Mouse (Mus musculus): ENCODE data around the gene Kcnf1. TPM values are rescaled to one million over a fixed set of nuclear protein-coding genes. Genes with fewer than 3 reads are reported as not detected.

The Kcnf1 gene
- total and polyA plus RNA-seq, 3 experiments, result not detected

DNA sequence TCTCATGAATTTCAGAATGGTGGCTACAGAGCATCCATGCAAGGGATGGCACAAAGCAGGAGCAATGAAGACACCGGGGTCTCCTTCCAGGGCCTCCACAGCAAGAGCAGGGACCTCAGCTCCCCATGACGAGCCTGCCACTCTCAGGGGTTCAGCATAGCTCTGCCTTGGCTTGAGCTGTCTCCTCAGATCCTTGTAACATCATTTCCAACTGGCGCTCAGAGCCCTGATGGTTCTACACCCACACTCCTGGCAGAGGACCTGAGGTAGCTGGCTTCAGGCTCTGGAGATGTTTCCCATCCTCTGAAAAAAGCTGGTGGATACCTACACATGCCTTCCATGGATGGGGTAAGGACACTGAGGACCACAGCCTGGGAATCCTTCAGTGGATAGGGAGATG is 36.3 kb downstream of the Kcnf1 start:
- no peak overlapping the region for H3K27ac ChIP-seq (ENCODE audit: insufficient read depth, low read depth)
- no peak overlapping the region for H3K9ac ChIP-seq (ENCODE audit: insufficient read depth, low read depth)
- H3K79me2 ChIP-seq (replicated peaks; ENCODE audit: control insufficient read depth, extremely low read depth, insufficient read depth, poor library complexity, severe bottlenecking), result no peaks in the 10 kb centered on the region
- H3K27me3 ChIP-seq (replicated peaks), result no peaks in the 10 kb centered on the region
- in situ Hi-C loops (cut with MboI; ENCODE audit: low pct_ligation_motif_present, low pct_unique_long_range_greater_than_20kb, low sequenced_read_pairs) (no loop called here), dilution Hi-C loops (cut with MboI; ENCODE audit: extremely low pct_ligation_motif_present, extremely low pct_unique_long_range_greater_than_20kb, low sequenced_read_pairs) (no loop called here)
- no peak overlapping the region for H3K4me2 ChIP-seq (ENCODE audit: insufficient read depth, low read depth, poor library complexity, severe bottlenecking)
- DNase-seq (ENCODE audit: extremely low read depth), result no peak
- peaks cover 2% of the 10 kb centered on the region for H3K9me3 ChIP-seq (replicated peaks; ENCODE audit: low read length)
- no peaks in the 10 kb centered on the region; a peak in 1 of 4 replicates for H3K4me1 ChIP-seq (ENCODE audit: control insufficient read depth in 1 of 2, insufficient read depth in 2 of 2)
- no peaks in the 10 kb centered on the region for H3K36me3 ChIP-seq (replicated peaks in 1 of 2; ENCODE audit: control insufficient read depth in 1 of 2, insufficient read depth in 1 of 2, low read length in 1 of 2)
- no peak overlapping the region for H3K4me3 ChIP-seq (replicated peaks in 1 of 3; ENCODE audit: low read depth in 2 of 3, low read length in 2 of 3, poor library complexity in 1 of 3)
- TF ChIP-seq ZNF384 (IDR thresholded peaks at IDR 0.05; ENCODE audit: low read depth, low read length) (no peak), CTCF (conservative IDR thresholded peaks at IDR 0.05 in 1 of 2, IDR thresholded peaks at IDR 0.05 in 1 of 2; ENCODE audit: low read depth in 2 of 2, low read length in 2 of 2) (no peak), CHD2 (IDR thresholded peaks at IDR 0.05; ENCODE audit: low read length) (no peak), UBTF (IDR thresholded peaks at IDR 0.05; ENCODE audit: low read depth, low read length) (no peak), MEF2A (IDR thresholded peaks at IDR 0.05; ENCODE audit: borderline replicate concordance, low read depth, low read length) (no peak), TCF12 (IDR thresholded peaks at IDR 0.05; ENCODE audit: low read depth, low read length) (no peak), ELF1 (IDR thresholded peaks at IDR 0.05; ENCODE audit: low read depth, low read length) (no peak)

DNA sequence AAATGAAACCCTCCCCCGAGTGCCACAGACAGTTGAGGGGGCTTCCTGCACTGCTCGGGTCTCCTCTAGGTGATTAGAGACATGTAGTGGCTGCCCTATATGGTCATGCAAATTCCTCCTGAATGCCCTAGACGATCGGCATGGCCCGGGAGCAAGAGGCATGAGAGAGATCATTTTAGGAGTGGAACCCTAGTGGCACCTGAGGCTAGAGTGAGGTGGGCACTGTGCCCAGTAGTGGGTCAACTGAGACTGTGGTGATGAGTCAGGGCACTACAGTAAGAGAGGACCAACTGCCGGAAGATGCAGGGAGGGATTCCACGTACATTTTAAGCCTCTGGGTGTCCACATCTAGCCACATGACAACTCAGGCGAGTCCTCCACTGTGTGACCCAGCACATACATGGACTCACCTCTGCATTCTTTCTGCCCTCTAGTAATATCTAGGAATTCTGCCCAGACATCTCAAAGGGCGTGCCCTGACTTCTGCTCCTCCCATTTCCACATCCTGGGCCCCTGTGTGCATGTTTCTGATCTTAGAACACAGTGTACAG is 42.1 kb downstream of the Kcnf1 start:
- DNase-seq (ENCODE audit: extremely low read depth), result no peak
- in situ Hi-C loops (cut with MboI; ENCODE audit: low pct_ligation_motif_present, low pct_unique_long_range_greater_than_20kb, low sequenced_read_pairs) (no loop called here), dilution Hi-C loops (cut with MboI; ENCODE audit: extremely low pct_ligation_motif_present, extremely low pct_unique_long_range_greater_than_20kb, low sequenced_read_pairs) (no loop called here)
- no peak overlapping the region for H3K27ac ChIP-seq (ENCODE audit: insufficient read depth, low read depth)
- H3K79me2 ChIP-seq (replicated peaks; ENCODE audit: control insufficient read depth, extremely low read depth, insufficient read depth, poor library complexity, severe bottlenecking), result no peaks in the 10 kb centered on the region
- H3K4me2 ChIP-seq (ENCODE audit: insufficient read depth, low read depth, poor library complexity, severe bottlenecking), result no peak overlapping the region
- no peak overlapping the region for H3K9ac ChIP-seq (ENCODE audit: insufficient read depth, low read depth)
- no peak overlapping the region for H3K4me3 ChIP-seq (replicated peaks in 1 of 3; ENCODE audit: low read depth in 2 of 3, low read length in 2 of 3, poor library complexity in 1 of 3)
- no peaks in the 10 kb centered on the region for H3K36me3 ChIP-seq (replicated peaks in 1 of 2; ENCODE audit: control insufficient read depth in 1 of 2, insufficient read depth in 1 of 2, low read length in 1 of 2)
- H3K9me3 ChIP-seq (replicated peaks; ENCODE audit: low read length), result peaks cover 2% of the 10 kb centered on the region
- TF ChIP-seq CHD1 (IDR thresholded peaks at IDR 0.05; ENCODE audit: low read depth, low read length), result no peak
- TF ChIP-seq E2F4 (IDR thresholded peaks at IDR 0.05; ENCODE audit: insufficient replicate concordance, low read depth, low read length), result no peak
- TF ChIP-seq POLR2A (IDR thresholded peaks at IDR 0.05; ENCODE audit: low read depth, low read length), result no peak
- TF ChIP-seq MAFK (IDR thresholded peaks at IDR 0.05; ENCODE audit: insufficient replicate concordance, low read length), result no peak
- TF ChIP-seq MYC (IDR thresholded peaks at IDR 0.05; ENCODE audit: low read depth, low read length), result no peak
- TF ChIP-seq UBTF (IDR thresholded peaks at IDR 0.05; ENCODE audit: low read depth, low read length), result no peak
- no peak for TF ChIP-seq HCFC1 (IDR thresholded peaks at IDR 0.05; ENCODE audit: low read depth, low read length)
- no peak for TF ChIP-seq RCOR1 (conservative IDR thresholded peaks at IDR 0.05; ENCODE audit: low read depth, low read length)
- TF ChIP-seq GABPA (IDR thresholded peaks at IDR 0.05; ENCODE audit: insufficient replicate concordance, low read depth, low read length), result no peak
- TF ChIP-seq MAX (IDR thresholded peaks at IDR 0.05; ENCODE audit: low read length), result no peak
- TF ChIP-seq IRF4 (IDR thresholded peaks at IDR 0.05; ENCODE audit: low read depth, low read length), result no peak
- TF ChIP-seq JUN (IDR thresholded peaks at IDR 0.05; ENCODE audit: insufficient read depth, low read depth, low read length), result no peak
- TF ChIP-seq ETS1 (conservative IDR thresholded peaks at IDR 0.05; ENCODE audit: low read depth, low read length), result no peak
- no peak for TF ChIP-seq TBP (conservative IDR thresholded peaks at IDR 0.05; ENCODE audit: low read depth, low read length)
- no peak for TF ChIP-seq TCF12 (IDR thresholded peaks at IDR 0.05; ENCODE audit: low read depth, low read length)
- TF ChIP-seq CTCF (conservative IDR thresholded peaks at IDR 0.05 in 1 of 2, IDR thresholded peaks at IDR 0.05 in 1 of 2; ENCODE audit: low read depth in 2 of 2, low read length in 2 of 2), result no peak
- H3K27me3 ChIP-seq (replicated peaks), result no peaks in the 10 kb centered on the region
- H3K4me1 ChIP-seq (ENCODE audit: control insufficient read depth in 1 of 2, insufficient read depth in 2 of 2), result peaks cover 0 to 6% of the 10 kb centered on the region in 2 experiments; a peak in 2 of 4 replicates

All from CH12.LX (cell line).